Mouse (Mus musculus) hematopoietic stem cell, adult 5-6 weeks (primary cell): Measurements from ENCODE around the gene Olfr96. TPM values are rescaled to one million over a fixed set of nuclear protein-coding genes. Genes with fewer than 3 reads are reported as not detected.

Experiments
- ATAC-seq, 2 experiments: fragments of 125-278 bp in 1 of 2; replicated peaks in 1 of 2; 2 replicates each; pipeline ENCODE4 v1.8.0; 2016 to 2017; ENCODE audit warnings: inconsistent platforms in 2 of 2, mild to moderate bottlenecking in 2 of 2, moderate number of reproducible peaks in 2 of 2, low read depth in 1 of 2, moderate TSS enrichment in 1 of 2; ENCODE audit not compliant: low FRiP score in 2 of 2, poor library complexity in 2 of 2, severe bottlenecking in 2 of 2, insufficient read depth in 1 of 2, low TSS enrichment in 1 of 2
- total RNA-seq: library from RNA; stranded (forward); fragments of 172-1452, 232-1000 nt; gene quantifications from 2 replicates; pipeline ENCODE4 v1.2.3, GENCODE M21; 2017

Olfr96 gene
- total RNA-seq, 1 experiment from 2014 or later, result not detected

GRCm38 (mm10) chr17:37249460-37249859 is 29.5 kb downstream of the Olfr96 start:
- no peak for ATAC-seq

- ATAC-seq, result peak; percentile 58 to 79
Observed at GRCm38 (mm10) chr17:37250544-37250943, 30.6 kb downstream of the Olfr96 start.

DNA sequence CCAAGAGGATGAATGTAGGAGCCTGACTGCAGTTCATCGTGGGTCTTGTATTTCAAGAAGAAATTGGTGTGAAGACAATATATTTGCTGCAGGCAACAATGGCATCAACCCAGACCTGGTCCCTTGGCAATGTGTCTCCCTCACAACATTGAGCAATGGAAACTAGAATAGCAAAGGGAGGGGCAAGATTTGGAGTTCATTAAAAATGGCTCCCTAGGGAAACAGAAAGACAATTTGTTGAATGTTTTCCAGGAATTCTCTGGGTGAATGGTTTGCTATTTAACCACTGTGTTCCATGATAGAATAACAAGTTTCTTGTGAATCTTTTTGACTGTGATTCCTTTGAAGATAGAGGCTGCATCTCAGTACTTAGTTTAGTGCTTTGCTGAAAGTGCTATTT is 43.7 kb downstream of the Olfr96 start, which contains the start of gene Olfr98:
Olfr98 (minus strand) TSS at position 124 of the 400 bp plus-strand sequence.
- no peak for ATAC-seq

DNA sequence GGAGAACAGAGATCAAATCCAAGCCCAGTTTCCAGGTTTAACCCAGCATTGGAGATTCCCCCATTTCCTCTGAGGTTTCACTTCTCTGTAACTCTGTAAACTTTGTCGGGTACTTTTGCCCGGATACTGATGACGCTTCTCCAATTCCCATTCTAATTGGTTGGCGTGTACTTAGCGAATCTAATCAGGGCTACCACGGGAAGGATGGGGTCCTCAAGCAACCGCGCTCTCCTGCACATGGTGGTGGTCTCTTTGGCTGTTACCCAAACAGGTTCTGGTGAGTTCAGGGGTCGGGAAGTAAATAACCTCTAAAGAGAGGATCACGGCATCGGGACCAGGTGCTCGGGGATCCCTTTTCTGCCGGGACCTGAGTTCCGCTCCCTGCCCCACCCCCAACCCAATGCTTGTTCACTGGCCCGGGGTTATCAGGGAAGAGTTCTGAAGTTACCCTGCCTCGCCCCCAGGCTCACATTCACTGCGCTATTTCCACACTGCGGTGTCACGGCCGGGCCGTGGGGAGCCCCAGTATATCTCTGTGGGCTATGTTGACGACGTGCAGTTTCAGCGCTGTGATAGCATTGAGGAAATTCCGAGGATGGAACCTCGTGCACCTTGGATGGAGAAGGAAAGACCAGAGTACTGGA is 50.2 kb downstream of the Olfr96 start, which contains the start of gene H2-M3:
H2-M3 (plus strand) TSS at position 163 of the 644 bp plus-strand sequence.
- ATAC-seq, result peak; percentile 86 to 87

DNA sequence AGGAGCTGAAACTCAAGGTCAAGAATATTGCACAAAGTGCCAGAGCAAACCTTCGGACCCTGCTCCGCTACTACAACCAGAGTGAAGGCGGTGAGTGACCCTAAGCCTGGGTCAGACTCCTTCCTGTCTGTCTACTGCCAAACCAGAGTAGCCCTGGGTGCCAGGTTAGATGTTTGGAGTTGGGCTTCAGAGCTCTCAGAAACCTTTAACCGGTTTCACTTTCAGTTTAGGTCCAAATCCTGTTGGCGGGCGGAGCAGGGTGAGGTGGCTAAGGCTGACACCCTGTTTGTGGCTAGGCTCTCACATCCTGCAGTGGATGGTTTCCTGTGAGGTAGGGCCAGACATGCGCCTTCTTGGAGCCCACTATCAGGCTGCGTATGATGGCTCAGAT is 50.8 kb downstream of the Olfr96 start:
- ATAC-seq, result peak; percentile 93 to 95

DNA sequence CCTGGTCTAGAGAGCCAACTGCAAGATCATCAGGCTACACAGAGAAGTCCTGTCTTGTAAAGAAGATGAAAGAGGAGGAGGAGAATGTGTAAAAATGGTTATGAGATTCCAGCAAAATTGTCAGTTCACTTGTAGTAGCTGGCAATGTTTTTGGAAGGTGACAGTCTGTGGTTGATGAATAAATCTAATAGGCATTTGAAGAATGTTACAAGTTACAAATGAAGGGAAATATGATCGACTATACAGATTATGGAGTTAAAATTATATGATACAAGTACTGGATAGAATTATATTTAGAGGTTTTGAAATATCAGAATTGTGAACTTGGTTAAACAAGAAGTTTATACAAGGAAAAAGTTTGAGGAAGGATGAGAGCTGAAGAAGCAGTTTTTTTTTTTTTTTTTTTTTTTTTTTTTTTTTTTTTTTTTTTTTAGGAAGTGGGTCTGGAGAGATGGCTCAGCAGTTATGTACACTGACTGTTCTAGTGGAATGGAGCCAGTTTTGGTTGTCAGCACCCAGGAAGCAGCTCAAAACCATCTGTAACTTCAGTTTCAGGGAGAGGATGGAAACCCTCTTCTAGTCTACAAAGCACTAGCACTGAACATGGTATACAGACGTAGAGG is 55.8 kb downstream of the Olfr96 start:
- no peak for ATAC-seq

Other genes starting within 250 kb of the Olfr96 start
- gene 2410137M14Rik, start 238.9 kb upstream of the Olfr96 start, total RNA-seq, result not detected in 2 replicates
- gene H2-M5, start 230.6 kb upstream of the Olfr96 start, total RNA-seq, result not detected in 2 replicates
- 6.9 and 13.6 TPM in 2 replicates for gene Zfp57, start 219.0 kb upstream of the Olfr96 start, total RNA-seq
- not detected in 2 replicates for gene Mog, start 196.7 kb upstream of the Olfr96 start, total RNA-seq
- gene Gabbr1, start 174.2 kb upstream of the Olfr96 start, total RNA-seq, result 10.7 and 43.0 TPM in 2 replicates
- gene Olfr90, start 131.6 kb upstream of the Olfr96 start, total RNA-seq, result not detected in 2 replicates
- gene Olfr91, start 121.9 kb upstream of the Olfr96 start, total RNA-seq, result not detected in 2 replicates
- gene Olfr92, start 100.1 kb upstream of the Olfr96 start, total RNA-seq, result not detected in 2 replicates
- gene Olfr93, start 58.7 kb upstream of the Olfr96 start, total RNA-seq, result not detected in 2 replicates
- not detected in 2 replicates for gene Ubd, start 26.3 kb upstream of the Olfr96 start, total RNA-seq
- gene Olfr94, start 19.2 kb upstream of the Olfr96 start, total RNA-seq, result not detected in 2 replicates
- not detected in 2 replicates for gene Olfr95, start 7.0 kb upstream of the Olfr96 start, total RNA-seq
- not detected in 2 replicates for gene Olfr97, start 17.2 kb downstream of the Olfr96 start, total RNA-seq
- gene Olfr98, start 43.6 kb downstream of the Olfr96 start, total RNA-seq, result not detected in 2 replicates
- gene H2-M3, start 50.1 kb downstream of the Olfr96 start, total RNA-seq, result 34.3 and 53.5 TPM in 2 replicates
- not detected in 2 replicates for gene Olfr99, start 63.3 kb downstream of the Olfr96 start, total RNA-seq
- gene Olfr101, start 84.2 kb downstream of the Olfr96 start, total RNA-seq, result not detected in 2 replicates
- gene Olfr102, start 96.9 kb downstream of the Olfr96 start, total RNA-seq, result not detected in 2 replicates
- not detected in 2 replicates for gene Olfr103, start 119.6 kb downstream of the Olfr96 start, total RNA-seq
- not detected in 2 replicates for gene Olfr104-ps, start 139.4 kb downstream of the Olfr96 start, total RNA-seq
- not detected in 2 replicates for gene Olfr105-ps, start 158.9 kb downstream of the Olfr96 start, total RNA-seq
- gene Olfr106-ps, start 170.2 kb downstream of the Olfr96 start, total RNA-seq, result not detected in 2 replicates
- not detected in 2 replicates for gene Olfr107, start 179.1 kb downstream of the Olfr96 start, total RNA-seq
- not detected in 2 replicates for gene Olfr108, start 225.3 kb downstream of the Olfr96 start, total RNA-seq
- gene Olfr109, start 238.8 kb downstream of the Olfr96 start, total RNA-seq, result not detected in 2 replicates